Mouse (Mus musculus): Measurements from ENCODE around the gene Olfr984. TPM values are rescaled to one million over a fixed set of nuclear protein-coding genes. Genes with fewer than 3 reads are reported as not detected.

The Olfr984 gene
- not detected in 2 replicates for polyA plus RNA-seq (2012)

DNA sequence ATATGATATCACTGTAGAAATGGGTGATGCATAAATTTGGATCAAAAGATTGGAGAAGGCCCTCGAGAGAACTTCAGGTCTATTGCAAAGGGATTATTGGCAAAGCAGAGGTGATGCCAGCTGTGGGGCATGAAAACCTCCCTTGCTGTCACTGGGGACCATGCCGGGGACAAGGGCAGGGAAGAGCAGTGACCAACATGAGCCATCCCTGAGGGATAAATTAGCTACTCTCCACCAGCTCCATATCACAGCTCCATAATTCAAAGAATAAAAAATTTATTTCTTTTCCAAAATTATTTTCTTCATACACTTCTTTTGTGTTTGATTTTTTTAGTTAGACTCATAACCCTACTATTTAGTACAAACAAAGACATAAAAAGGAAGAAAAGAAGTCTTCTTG lies at the start of gene Olfr984:
TSS of gene Olfr984 (minus strand) at position 101 of the 400 bp plus-strand sequence.

DNA sequence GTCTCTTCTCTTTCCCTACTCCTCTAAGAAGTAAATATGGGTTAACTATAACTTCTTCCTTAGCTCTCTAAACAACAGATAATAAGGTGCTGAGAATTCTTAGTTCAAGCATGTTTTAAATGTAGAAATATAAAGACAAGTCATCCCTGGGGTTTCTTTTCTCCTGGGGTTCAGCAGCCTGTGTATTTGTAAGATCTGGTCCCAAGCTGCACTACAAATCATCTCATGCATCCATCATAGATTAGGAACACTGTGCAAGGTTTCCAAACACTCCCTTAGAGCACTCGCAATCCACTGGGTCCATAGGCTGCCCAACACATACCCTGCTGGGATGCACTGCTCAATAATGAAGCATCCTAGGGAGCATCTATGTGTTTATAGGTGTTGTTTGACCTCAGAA lies 16.1 kb upstream of the Olfr984 start, which contains the start of gene Olfr985:
TSS of gene Olfr985 (minus strand) at position 101 of the 400 bp plus-strand sequence.

DNA sequence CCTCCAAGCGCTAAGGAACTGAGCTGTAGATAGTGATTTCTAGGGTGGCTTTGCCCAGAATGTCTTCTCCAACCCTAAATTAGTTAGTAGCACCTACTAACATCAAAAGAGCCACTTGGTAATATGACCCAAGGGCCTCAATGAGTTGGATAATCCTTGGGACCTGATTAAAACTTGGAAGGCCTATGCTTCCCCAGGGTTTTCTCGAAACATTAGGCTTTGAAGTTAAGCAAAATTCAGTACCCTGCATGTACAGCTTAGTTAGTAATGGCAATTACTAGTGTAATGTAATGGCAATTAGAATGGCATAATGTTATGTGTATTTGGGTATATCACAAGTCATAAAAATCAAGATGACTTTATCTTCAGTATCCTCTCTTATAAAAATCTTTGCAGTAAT lies 20.5 kb downstream of the Olfr984 start, which contains the start of gene Olfr983:
TSS of gene Olfr983 (minus strand) at position 101 of the 400 bp plus-strand sequence.

DNA sequence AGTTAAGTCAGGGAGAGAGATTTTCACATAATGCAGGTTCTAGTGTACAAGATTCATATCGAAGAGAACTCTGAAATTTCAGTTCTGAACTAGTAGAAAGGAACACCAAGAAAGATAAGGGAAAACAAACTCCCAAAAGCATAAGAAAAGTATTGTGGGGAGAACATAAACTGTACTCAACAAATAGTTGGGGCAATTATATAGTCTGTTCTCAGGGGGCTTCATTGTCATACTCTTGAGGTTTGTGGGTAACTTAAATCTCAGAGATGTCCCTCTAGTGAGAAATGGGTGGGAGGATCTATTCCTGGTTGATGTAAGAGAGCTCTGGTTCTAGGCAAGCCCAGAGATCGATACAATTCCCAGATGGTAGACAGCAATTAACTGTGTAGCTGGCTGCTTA lies 40.5 kb downstream of the Olfr984 start, which contains the start of gene Olfr982:
TSS of gene Olfr982 (plus strand) at position 301 of the 400 bp plus-strand sequence.

Other genes with a start within 250 kb of the Olfr984 start
- not detected in 2 replicates for gene Olfr972, start 247.8 kb downstream of the Olfr984 start, polyA plus RNA-seq (2012)
- not detected in 2 replicates for gene Olfr229, start 206.9 kb downstream of the Olfr984 start, polyA plus RNA-seq (2012)
- gene Olfr974, start 176.7 kb downstream of the Olfr984 start, polyA plus RNA-seq (2012) = not detected in 2 replicates
- gene Olfr975, start 162.2 kb downstream of the Olfr984 start, polyA plus RNA-seq (2012) = not detected in 2 replicates
- not detected in 2 replicates for gene Olfr976, start 153.1 kb downstream of the Olfr984 start, polyA plus RNA-seq (2012)
- not detected in 2 replicates for gene Olfr978, start 122.1 kb downstream of the Olfr984 start, polyA plus RNA-seq (2012)
- not detected in 2 replicates for gene Olfr979, start 110.7 kb downstream of the Olfr984 start, polyA plus RNA-seq (2012)
- gene Olfr980, start 104.6 kb downstream of the Olfr984 start, polyA plus RNA-seq (2012) = not detected in 2 replicates
- gene Olfr981, start 92.7 kb downstream of the Olfr984 start, polyA plus RNA-seq (2012) = not detected in 2 replicates
- not detected in 2 replicates for gene Olfr982, start 40.4 kb downstream of the Olfr984 start, polyA plus RNA-seq (2012)
- gene Olfr983, start 20.6 kb downstream of the Olfr984 start, polyA plus RNA-seq (2012) = not detected in 2 replicates
- not detected in 2 replicates for gene Olfr985, start 16.0 kb upstream of the Olfr984 start, polyA plus RNA-seq (2012)
- not detected in 2 replicates for gene Tmem225, start 33.9 kb upstream of the Olfr984 start, polyA plus RNA-seq (2012)
- gene Olfr986, start 66.7 kb upstream of the Olfr984 start, polyA plus RNA-seq (2012) = not detected in 2 replicates
- gene Zfp202, start 78.1 kb upstream of the Olfr984 start, polyA plus RNA-seq (2012) = 0.73 and 1.2 TPM in 2 replicates
- gene Scn3b, start 155.0 kb upstream of the Olfr984 start, polyA plus RNA-seq (2012) = 0.02 and 0.31 TPM in 2 replicates

Measured in megakaryocyte-erythroid progenitor cell, adult 5 weeks (primary cell).